Mouse (Mus musculus) retina, embryonic 14.5 days (tissue): ENCODE measurements around the gene Camkmt.

Experiments used
- DNase-seq: peaks from one replicate; pipeline ENCODE4 v3.0.0-alpha.2; 2015; ENCODE audit warnings: low spot score

The Camkmt gene

DNA sequence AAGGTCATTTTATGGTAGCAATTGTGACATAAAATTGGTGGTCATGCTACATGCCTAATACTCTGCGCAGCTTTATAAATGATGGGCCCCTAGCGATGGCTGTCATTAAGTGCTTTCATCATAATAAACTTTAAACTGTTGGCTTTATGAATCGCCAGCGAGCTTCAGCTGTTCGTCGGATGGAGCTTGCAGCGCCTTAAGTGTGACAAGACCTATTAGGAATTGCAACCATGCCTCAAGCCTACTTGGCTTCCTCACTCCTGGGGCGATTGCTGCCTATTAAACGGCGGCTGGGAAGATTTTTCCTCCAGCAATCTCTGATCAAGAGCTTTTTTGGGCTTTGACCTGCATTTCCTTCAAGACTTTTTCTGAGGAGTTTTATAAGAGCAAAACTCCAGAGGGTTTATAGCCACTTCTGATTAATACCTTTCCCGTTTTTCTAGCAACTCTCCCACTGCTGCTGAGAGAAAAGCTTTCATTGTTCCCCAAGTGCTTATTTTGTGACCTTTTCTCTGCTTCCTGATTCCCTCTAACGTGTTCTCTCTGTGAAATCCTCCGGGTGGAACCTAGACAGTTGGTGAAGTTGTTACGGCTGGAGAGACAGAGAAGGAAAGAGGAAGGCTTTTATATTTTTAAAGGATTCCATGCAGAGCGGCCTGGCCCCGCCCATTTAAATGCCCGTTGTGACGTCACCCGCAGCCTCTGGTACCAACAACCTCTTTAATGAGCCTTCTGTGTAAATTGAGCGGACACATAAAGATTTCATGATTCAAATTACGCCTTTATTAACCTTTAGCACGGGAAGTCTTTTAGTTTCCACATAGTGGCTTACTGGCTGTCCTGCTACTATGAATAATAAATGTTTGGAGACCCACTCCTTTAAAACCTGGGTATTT is 373.4 kb downstream of the Camkmt start:
- DNase-seq, result peak; percentile 84

DNA sequence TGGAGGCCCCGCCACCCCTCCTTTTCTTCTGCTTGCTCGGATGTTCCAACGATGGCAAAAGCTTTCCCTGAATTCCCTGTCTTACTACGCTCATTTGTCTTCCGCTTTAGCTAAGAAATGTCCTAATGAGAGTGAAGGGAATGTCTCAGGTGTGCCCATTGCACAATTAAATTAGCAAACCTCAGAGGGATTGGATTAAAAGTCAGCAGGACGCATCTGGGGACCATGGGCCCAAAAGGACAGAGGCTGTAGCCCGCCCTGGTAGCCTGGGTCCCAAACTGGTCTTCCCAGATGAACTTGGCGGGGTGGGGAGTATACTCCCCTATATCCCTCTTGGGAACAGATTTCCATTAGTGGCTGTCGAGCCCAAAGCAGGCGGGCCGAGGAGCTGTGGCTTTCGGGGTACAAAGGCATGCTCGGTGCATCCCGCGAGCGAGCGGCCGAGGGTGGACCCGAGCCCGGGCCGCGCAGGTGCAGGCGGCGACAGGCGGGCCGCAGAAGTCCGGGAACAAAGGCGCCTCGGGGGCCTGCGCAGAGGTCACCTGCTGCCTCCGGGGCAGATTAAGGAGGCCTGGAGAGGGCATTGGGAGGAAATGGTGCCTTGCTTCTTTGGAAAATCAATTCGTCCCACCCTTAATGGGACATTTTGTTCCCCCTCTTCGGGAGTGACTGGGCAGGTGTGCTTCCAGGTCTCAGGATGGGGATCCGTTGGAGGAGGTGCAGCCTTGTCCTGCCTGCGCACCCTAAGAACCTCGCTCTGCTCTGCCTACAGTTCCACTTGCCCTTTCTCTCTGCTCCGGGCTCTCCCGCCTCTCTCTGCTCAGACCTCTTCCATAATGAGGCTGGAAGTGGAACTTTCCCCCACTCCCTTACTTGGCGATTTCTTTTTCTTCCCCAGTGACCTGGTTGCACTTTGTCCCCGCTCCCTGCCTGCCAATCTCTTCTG is 374.4 kb downstream of the Camkmt start:
- peak; percentile 87 for DNase-seq

GRCm38 (mm10) chr17:85469776-85470175 is 379.4 kb downstream of the Camkmt start:
- no peak for DNase-seq

DNA sequence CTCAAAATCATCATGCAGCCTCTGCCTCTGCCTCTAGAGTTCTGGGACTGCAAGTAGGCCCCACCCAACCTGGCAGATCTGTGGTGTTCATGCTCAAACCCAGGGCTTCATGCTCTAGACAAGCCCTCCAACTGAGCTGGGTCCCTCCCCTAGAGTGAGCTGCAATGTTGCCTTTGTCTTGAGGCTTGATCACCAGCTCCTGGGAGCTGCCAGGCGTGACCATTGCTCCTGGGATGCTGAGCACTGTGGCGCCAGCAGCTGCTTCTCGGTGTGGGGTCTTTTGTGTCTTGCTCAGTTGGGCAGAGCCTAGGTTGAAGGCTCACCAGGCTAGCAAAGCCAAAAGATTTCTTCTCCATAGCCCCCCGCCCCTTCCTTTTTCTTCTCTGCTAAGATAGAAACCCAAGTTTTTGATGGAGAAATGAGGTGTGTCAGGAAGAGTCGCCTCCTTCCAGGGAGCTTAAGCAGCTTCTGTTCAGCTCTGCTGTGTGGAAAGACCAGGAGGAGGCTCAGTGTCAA is 382.4 kb downstream of the Camkmt start:
- peak; percentile 58 for DNase-seq

DNA sequence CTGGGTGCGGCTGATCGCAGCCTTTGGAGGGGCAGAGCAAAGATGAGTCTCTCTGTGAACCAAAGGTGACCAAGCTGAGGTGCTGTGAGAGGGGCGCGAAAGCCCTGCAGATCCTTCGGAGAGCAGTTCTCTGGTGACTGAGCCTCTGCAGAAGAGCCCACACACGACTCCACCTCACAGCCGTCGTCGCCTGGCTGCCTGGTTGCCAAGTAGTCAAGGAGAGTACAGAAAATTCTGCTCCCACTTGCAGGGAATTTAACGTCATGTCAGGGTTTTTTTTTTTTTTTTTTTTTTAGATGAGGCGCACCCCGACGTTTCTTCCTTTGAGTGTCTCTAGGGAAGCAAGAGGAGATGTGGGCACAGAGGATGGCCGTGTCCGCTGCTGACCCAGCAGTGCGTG is 382.9 kb downstream of the Camkmt start:
- DNase-seq, result no peak

- DNase-seq, result no peak
These were observed 383.5 kb downstream of the Camkmt start for GRCm38 (mm10) chr17:85473881-85474280.

DNA sequence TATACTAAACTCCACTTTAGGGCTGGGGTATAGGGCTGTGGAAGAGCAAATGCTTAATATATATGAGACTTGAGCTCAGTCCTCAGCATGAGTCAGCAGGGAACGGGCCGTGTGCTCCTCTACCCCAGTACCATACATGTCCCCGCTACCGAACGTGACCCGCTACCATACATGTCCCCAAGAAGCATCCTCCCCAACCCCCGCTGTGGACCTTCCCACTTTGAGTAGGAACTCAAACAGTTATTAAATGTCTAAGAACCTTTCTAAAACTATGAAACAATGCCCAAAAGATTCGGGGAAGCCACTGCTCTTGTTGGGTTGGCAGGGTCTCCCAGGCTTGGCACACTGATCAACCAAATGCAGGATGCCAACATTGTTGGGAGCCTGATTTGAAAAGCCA is 390.9 kb downstream of the Camkmt start:
- no peak for DNase-seq

- no peak for DNase-seq
These were observed 392.7 kb downstream of the Camkmt start for GRCm38 (mm10) chr17:85483086-85483485.

DNA sequence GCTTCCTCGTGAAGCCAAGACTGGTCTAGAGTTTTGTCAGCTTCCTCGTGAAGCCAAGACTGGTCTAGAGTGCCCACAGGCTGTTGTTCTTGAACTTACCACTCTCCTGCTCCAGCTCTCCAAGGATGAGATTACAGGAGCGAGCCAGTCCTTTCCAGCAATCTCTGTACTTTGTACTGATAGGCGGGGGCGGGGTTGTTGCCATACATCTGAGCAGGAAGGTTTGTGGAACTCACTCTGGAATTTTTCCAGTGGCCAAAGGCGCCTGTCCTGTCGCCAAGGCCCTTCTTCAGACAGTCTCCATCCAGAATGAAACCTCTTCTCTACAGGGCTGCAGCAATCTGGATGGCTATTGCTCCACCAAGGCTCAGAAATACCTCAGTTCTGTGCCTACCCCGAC is 393.7 kb downstream of the Camkmt start:
- DNase-seq, result no peak

DNA sequence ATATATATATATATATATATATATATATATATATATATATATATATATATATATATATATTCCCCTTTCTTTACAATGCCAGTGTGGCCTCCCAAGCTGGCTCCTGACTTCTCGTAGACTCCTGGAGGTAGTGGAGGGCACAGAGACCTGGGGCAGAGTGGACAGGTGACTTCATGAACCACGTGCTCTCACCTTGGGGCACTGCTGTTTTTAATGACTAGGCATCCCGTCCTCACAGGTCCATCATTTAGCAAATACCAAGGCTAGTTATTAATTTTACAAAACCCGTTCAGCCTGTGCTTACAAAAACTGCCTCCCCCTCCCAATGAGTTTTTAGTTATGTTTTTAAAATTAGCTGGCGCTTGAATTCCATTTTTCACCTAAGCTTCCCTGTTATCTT is 394.2 kb downstream of the Camkmt start:
- no peak for DNase-seq

DNA sequence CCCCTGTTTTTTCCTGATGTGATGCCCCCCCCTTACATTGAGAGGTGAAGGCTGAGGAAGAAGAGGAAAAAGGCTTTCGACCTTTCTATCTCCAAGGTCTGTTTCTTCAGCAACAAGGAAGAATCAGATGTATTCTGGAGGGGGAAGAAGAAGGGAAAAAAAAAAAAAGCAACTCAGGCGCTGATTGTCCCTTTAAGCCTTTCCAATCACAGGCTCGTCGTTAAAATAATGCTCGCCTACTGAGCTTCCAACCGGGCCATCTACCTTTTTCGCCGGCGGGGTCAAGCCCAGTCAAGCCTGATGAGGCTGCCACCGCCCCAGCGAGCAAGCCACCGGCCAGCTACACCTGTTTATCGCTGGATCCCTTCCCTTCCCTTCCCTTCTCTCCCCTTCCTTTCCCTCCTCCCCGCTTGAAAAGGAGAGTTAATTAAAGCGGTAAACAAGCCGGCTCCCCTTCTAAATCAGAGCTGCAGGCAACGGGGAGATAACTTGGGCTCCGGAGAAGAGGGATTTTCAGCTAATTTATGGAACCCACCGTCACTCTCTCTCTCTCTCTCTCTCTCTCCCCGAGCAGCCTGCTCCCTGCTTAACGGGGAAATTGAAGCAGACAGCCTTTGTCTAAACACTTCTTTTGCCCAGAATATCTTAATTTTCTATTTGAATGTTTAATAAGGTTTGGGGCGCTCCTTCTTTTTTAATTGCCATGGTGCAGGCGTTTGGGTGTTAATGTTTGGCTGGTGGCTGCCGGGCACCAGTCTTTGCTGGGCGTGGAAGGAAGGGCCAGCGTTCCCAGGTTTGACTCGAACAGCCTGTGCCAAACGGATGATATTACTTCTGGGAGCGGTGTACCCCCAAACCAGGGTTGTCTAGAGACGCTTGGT is 395.0 kb downstream of the Camkmt start:
- DNase-seq, result peak; percentile 60

DNA sequence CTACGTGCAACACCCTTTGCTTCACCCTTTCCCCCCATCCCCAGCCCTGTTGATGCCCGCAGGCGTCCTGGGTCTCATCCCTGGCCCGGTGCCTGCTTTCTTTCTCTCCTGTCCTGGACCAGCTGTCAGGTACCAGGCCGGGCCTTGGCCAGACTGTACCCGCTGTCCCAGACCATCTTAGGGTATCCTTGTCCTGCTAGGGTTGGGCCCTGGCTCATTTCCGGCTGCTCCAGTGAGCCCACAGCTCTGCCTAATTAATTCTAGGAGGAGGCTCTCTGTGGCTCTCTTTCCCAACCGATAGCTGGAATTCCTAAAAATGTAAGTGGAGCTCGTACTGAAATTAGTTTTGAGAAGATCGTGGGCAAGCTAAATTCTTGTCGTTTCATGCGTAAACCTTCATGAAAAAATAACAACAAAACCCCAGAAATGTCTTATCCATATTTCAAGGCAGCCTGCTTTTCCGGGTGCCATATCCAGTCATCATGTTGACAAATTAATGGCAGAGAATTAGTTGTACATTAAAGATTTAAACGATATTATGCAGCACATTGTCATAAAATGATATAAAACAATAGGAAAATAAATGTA is 395.7 kb downstream of the Camkmt start:
- DNase-seq, result peak; percentile 71

DNA sequence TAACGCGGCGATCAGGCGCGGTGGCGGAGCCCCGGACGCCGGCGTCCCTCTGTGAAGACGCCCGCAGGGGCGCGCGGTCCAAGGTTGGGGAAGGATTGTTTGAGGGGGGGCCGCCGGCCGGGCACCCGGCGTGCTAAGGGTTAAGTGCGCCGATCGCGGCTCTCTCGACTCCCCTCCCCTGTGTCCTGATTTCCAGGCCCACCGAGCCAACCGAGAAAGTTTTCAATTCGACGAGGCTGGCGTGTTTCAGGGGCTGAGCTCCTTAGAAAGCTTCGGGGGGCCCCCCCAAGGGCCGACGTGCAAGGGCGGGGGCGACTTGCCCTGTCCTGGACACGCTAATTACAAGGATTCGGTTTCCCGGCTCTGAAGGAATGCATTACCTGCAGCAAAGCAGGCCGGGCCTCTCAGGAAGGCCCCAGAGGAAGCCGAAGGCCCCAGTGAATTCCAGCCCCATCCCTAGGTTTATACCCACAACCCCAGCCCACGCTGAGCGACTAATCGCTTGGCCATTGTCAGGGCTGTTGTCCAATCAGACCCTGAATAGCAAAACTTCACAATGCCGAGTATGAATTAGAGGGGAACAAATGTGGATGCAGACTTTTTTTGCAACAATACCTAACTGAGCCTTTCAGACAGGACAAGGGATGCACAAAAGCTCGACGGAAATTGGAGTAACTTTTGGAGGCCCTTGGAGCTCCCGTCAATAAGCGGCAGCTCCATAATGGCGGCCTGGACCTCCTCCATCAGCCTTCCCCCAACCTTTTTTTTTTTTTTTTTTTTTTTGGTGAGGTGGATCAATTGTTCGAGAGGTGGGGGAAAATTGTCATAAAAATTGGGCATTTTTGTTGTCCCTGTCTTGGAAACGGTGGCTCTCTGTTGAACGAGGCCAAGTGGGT is 396.5 kb downstream of the Camkmt start:
- peak; percentile 90 for DNase-seq

DNA sequence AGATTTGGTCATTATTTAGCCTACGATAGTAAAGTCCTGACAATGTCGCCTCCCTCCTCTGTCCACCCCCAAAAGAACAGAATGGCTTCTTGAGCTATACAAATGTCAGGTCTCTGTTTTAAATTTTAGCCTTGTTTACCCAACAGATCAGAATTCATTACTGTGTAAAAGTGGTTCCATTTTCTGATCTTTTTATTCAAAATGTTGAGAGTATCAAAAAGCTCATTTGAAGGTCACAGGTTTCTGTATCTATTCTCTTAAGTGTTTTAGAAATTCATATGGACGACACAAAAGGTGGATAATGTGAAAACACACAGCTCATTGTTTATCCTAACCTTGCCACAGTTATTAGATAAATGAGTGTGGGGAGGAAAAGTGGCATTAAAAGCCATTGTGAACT is 397.2 kb downstream of the Camkmt start:
- peak; percentile 31 for DNase-seq

DNA sequence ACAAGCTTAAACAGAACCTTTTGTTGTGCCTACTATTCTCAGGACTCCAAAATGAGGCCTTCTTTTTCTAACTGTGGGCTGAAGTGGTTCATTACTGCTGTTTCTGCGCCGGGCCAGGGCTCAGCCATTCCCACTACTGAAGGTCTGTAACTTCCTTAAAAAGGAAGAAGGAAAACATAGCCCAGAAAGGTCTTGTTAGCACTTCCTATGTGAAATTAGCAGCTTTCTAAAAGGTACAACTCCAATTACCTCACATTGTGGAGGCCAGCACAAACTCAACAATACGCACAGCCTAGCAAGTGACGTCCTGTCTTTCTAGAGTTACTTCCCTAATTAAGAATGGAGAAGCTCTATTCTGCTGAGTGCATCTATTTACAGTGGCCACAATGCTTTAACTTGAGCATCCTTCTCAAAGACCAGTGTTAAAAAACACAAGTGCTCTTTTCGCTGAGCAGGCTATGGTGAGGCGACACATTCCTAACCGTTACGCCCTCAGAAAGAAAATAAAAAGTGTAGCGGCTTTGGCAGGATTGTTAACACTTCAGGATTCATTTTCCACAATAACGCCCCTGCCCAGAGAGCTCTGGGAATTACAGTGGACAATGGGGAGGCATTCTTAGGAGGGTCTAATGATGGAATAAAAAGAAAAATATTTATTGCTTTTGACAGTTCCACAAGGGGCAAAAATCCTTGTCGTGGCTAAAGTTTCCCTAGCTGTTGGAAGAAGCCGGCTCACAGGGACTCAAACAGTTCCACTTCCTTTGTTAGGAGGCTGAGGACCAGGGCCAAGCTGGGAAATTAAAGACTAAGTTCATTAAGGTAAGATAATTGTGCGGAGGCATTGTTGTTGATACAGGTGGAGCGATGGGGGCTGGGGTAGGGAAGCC is 398.5 kb downstream of the Camkmt start:
- DNase-seq, result peak; percentile 79

- DNase-seq, result peak; percentile 48
These were observed 399.2 kb downstream of the Camkmt start for GRCm38 (mm10) chr17:85489488-85489980.

- DNase-seq, result no peak
These were observed 401.1 kb downstream of the Camkmt start for GRCm38 (mm10) chr17:85491491-85491890.

DNA sequence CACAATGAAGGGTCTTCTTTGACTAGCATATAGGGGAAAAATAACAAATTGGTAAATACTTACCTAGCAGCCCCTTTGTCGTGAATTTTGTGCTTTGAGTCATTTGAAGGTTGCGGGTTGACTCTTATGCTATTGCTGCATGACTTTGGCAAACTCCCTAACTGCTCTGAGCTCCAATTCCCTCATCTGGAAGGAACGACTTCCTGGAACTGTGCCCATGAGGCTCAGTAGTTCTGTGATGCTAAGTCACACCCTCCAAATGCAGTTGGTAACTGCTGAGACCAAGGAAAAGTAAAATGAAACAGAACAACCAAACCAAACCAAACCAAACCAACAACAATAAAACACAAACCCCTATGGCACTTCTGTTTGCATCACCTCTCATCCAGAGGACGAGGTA is 403.2 kb downstream of the Camkmt start:
- DNase-seq, result no peak
